Mouse (Mus musculus) hindbrain, embryonic 16.5 days (tissue): ENCODE results near the gene Ntn1. TPM values are rescaled to one million over a fixed set of nuclear protein-coding genes. Genes with fewer than 3 reads are reported as not detected.
A peak's percentile ranks its signal among the peaks of the same experiment; 100 is the strongest.

ENCODE experiments used
- ATAC-seq: fragments of 200-750 bp; cut with Nextera tagmentation; 2 replicates; pipeline ENCODE4 v1.8.0; 2017; ENCODE audit warnings: moderate TSS enrichment, moderate library complexity
- H3K27ac ChIP-seq: fragments of 300-500 bp; sonication (generic); 2 replicates; pipeline ENCODE4 v1.5.1; 2014; ENCODE audit warnings: low read depth, mild to moderate bottlenecking, control low read depth, low read length, moderate library complexity
- H3K27me3 ChIP-seq: fragments of 300-500 bp; sonication (generic); replicated peaks from 2 replicates; pipeline ENCODE4 v1.6.1; 2014; ENCODE audit warnings: low read length; ENCODE audit not compliant: control insufficient read depth, insufficient read depth
- H3K36me3 ChIP-seq: fragments of 300-500 bp; sonication (generic); 2 replicates; pipeline ENCODE4 v1.6.1; 2014; ENCODE audit warnings: mild to moderate bottlenecking, low read length, moderate library complexity, mixed read lengths; ENCODE audit not compliant: control insufficient read depth, insufficient read depth
- H3K4me1 ChIP-seq: fragments of 300-500 bp; sonication (generic); 2 replicates; pipeline ENCODE4 v1.6.1; 2014; ENCODE audit warnings: low read depth, low read length; ENCODE audit not compliant: control insufficient read depth, insufficient read depth
- H3K4me2 ChIP-seq: fragments of 300-500 bp; sonication (generic); 2 replicates; pipeline ENCODE4 v1.6.1; 2014; ENCODE audit warnings: mild to moderate bottlenecking, low read length, control low read depth, moderate library complexity
- H3K4me3 ChIP-seq: fragments of 300-500 bp; sonication (generic); 2 replicates; pipeline ENCODE4 v1.5.1; 2014; ENCODE audit warnings: mild to moderate bottlenecking, low read length, control low read depth, moderate library complexity
- H3K9ac ChIP-seq: fragments of 300-500 bp; sonication (generic); 2 replicates; pipeline ENCODE4 v1.6.1; 2014; ENCODE audit warnings: low read depth, mild to moderate bottlenecking, control low read depth, low read length, moderate library complexity
- H3K9me3 ChIP-seq: fragments of 300-500 bp; sonication (generic); 2 replicates; pipeline ENCODE4 v1.6.1; 2014; ENCODE audit warnings: mild to moderate bottlenecking, low read length, moderate library complexity; ENCODE audit not compliant: control insufficient read depth
- WGBS: fragments of 180-500 bp; shearing (Covaris S2); extraction: QIAGEN DNeasy Blood & Tissue Kit; methylation state at CpG from one replicate; pipeline ENCODE4 v1.1.7; 2014; 5-methylcytosine and 5-hydroxymethylcytosine counted together
- polyA plus RNA-seq: library from polyadenylated mRNA; unstranded; fragments of >200 nt; fragmentation: Nextera tagmentation; extraction: Ambion mirVana; gene quantifications from 2 replicates; pipeline ENCODE4 v1.2.1, GENCODE M21; 2015

The Ntn1 gene
- polyA plus RNA-seq, 1 experiment from 2014 or later: 13.3 TPM

- Histone ChIP-seq H3K4me2 (no peak overlapping the region), H3K9ac (no peak overlapping the region), H3K27ac (no peak overlapping the region), H3K4me3 (no peak overlapping the region), H3K36me3 (no peaks in the 10 kb centered on the region), H3K4me1 (peaks cover 4% of the 10 kb centered on the region), H3K27me3 (no peaks in the 10 kb centered on the region), H3K9me3 (no peaks in the 10 kb centered on the region)
- no peak for ATAC-seq
- 63% methylated on average over 6 of the region's 6 CpGs for WGBS
These were observed 48.4 kb downstream of the Ntn1 start for GRCm38 (mm10) chr11:68352236-68352635.

- 89% methylated on average over 12 of the region's 12 CpGs for WGBS
- Histone ChIP-seq H3K4me2 (no peak overlapping the region), H3K9ac (no peak overlapping the region), H3K27me3 (no peaks in the 10 kb centered on the region), H3K4me1 (no peaks in the 10 kb centered on the region), H3K9me3 (no peaks in the 10 kb centered on the region), H3K36me3 (no peaks in the 10 kb centered on the region), H3K4me3 (no peak overlapping the region), H3K27ac (no peak overlapping the region)
- no peak for ATAC-seq
These were observed 51.8 kb downstream of the Ntn1 start for GRCm38 (mm10) chr11:68348851-68349250.

- no peak overlapping the region for H3K4me2 ChIP-seq
- H3K27me3 ChIP-seq: no peaks in the 10 kb centered on the region
- no peak overlapping the region for H3K4me3 ChIP-seq
- no peaks in the 10 kb centered on the region for H3K9me3 ChIP-seq
- ATAC-seq: no peak
- no peak overlapping the region for H3K9ac ChIP-seq
- no peak overlapping the region for H3K27ac ChIP-seq
- 58% methylated on average over 6 of the region's 6 CpGs for WGBS
- H3K4me1 ChIP-seq: no peaks in the 10 kb centered on the region
- H3K36me3 ChIP-seq: no peaks in the 10 kb centered on the region
These were observed 52.5 kb downstream of the Ntn1 start for GRCm38 (mm10) chr11:68348083-68348482.

- Histone ChIP-seq H3K4me1 (no peaks in the 10 kb centered on the region), H3K9me3 (no peaks in the 10 kb centered on the region), H3K36me3 (no peaks in the 10 kb centered on the region), H3K27ac (no peak overlapping the region), H3K27me3 (no peaks in the 10 kb centered on the region), H3K4me2 (no peak overlapping the region), H3K4me3 (no peak overlapping the region), H3K9ac (no peak overlapping the region)
- WGBS: 79% methylated on average over 5 of the region's 5 CpGs
- ATAC-seq: no peak
These were observed 53.1 kb downstream of the Ntn1 start for GRCm38 (mm10) chr11:68347508-68347907.

- 88% methylated on average over 5 of the region's 5 CpGs for WGBS
- ATAC-seq: no peak
- H3K27ac ChIP-seq: no peak overlapping the region
- H3K4me3 ChIP-seq: no peak overlapping the region
- 0 out of 2 replicates have a peak, but pooled peaks cover 3% of the 10 kb centered on the region for H3K4me1 ChIP-seq
- H3K9ac ChIP-seq: no peak overlapping the region
- H3K36me3 ChIP-seq: no peaks in the 10 kb centered on the region
- H3K4me2 ChIP-seq: no peak overlapping the region
- no peaks in the 10 kb centered on the region for H3K27me3 ChIP-seq
- no peaks in the 10 kb centered on the region for H3K9me3 ChIP-seq
These were observed 54.5 kb downstream of the Ntn1 start for GRCm38 (mm10) chr11:68346099-68346498.

- Histone ChIP-seq H3K27me3 (no peaks in the 10 kb centered on the region), H3K4me3 (no peak overlapping the region), H3K36me3 (no peaks in the 10 kb centered on the region), H3K9ac (no peak overlapping the region), H3K27ac (no peak overlapping the region), H3K4me1 (peaks cover 3% of the 10 kb centered on the region; the same call in 1 of the 2 replicates), H3K4me2 (no peak overlapping the region), H3K9me3 (no peaks in the 10 kb centered on the region)
- 79% methylated on average over 9 of the region's 9 CpGs for WGBS
- no peak for ATAC-seq
These were observed 56.4 kb downstream of the Ntn1 start for GRCm38 (mm10) chr11:68344221-68344620.

GRCm38 (mm10) chr11:68342761-68343160, 57.9 kb downstream of the Ntn1 start:
- Histone ChIP-seq H3K4me2 (no peak overlapping the region), H3K36me3 (no peaks in the 10 kb centered on the region), H3K9me3 (no peaks in the 10 kb centered on the region), H3K27me3 (no peaks in the 10 kb centered on the region), H3K9ac (no peak overlapping the region), H3K4me3 (no peak overlapping the region), H3K4me1 (peaks cover 3% of the 10 kb centered on the region; the same call in 1 of the 2 replicates), H3K27ac (0 out of 2 replicates have a peak overlapping the region, but pooled peaks have one; percentile 8)
- WGBS: 73% methylated on average over 5 of the region's 5 CpGs
- no peak for ATAC-seq

- Histone ChIP-seq H3K27ac (0 out of 2 replicates have a peak overlapping the region, but pooled peaks have one; percentile 8), H3K27me3 (no peaks in the 10 kb centered on the region), H3K9ac (no peak overlapping the region), H3K36me3 (no peaks in the 10 kb centered on the region), H3K4me1 (peaks cover 3% of the 10 kb centered on the region; the same call in 1 of the 2 replicates), H3K4me3 (no peak overlapping the region), H3K4me2 (no peak overlapping the region), H3K9me3 (no peaks in the 10 kb centered on the region)
- 70% methylated on average over 5 of the region's 5 CpGs for WGBS
- no peak for ATAC-seq
These were observed 58.6 kb downstream of the Ntn1 start for GRCm38 (mm10) chr11:68342003-68342400.

- H3K9ac ChIP-seq: no peak overlapping the region
These were observed 59.3 kb downstream of the Ntn1 start for GRCm38 (mm10) chr11:68341111-68342002.

More at GRCm38 (mm10) chr11:68341111-68342002, 59.3 kb downstream of the Ntn1 start:
- H3K9me3 ChIP-seq: no peaks in the 10 kb centered on the region
- peak; percentile 75 for ATAC-seq
- WGBS: 68% methylated on average over 13 of the region's 13 CpGs
- H3K4me2 ChIP-seq: no peak overlapping the region
- H3K27ac ChIP-seq: peak overlapping the region; percentile 52; the same call in 1 of the 2 replicates
- no peaks in the 10 kb centered on the region for H3K27me3 ChIP-seq
- H3K36me3 ChIP-seq: no peaks in the 10 kb centered on the region
- H3K4me3 ChIP-seq: no peak overlapping the region
- H3K4me1 ChIP-seq: peaks cover 3% of the 10 kb centered on the region; the same call in 1 of the 2 replicates
